Mouse (Mus musculus): ENCODE results near the gene Gucd1. TPM values are rescaled to one million over a fixed set of nuclear protein-coding genes. Genes with fewer than 3 reads are reported as not detected.

Gene Gucd1
- polyA plus RNA-seq, 1 experiment from 2014 or later: 18.2 TPM

GRCm38 (mm10) chr10:75327081-75327480, 190.7 kb downstream of the Gucd1 start:
- no peak for DNase-seq (ENCODE audit: low spot score)

- DNase-seq (ENCODE audit: low spot score): peak; percentile 21
These were observed 191.2 kb downstream of the Gucd1 start for GRCm38 (mm10) chr10:75326553-75326952.

- no peak for DNase-seq (ENCODE audit: low spot score)
These were observed 192.0 kb downstream of the Gucd1 start for GRCm38 (mm10) chr10:75325821-75326220.

- no peak for DNase-seq (ENCODE audit: low spot score)
These were observed 193.4 kb downstream of the Gucd1 start for GRCm38 (mm10) chr10:75324391-75324790.

- no peak for DNase-seq (ENCODE audit: low spot score)
These were observed 193.8 kb downstream of the Gucd1 start for GRCm38 (mm10) chr10:75323986-75324385.

GRCm38 (mm10) chr10:75322966-75323365, 194.8 kb downstream of the Gucd1 start:
- no peak for DNase-seq (ENCODE audit: low spot score)

GRCm38 (mm10) chr10:75320321-75320720, 197.5 kb downstream of the Gucd1 start:
- peak; percentile 86 for DNase-seq (ENCODE audit: low spot score)

- DNase-seq (ENCODE audit: low spot score): no peak
These were observed 199.6 kb downstream of the Gucd1 start for GRCm38 (mm10) chr10:75318206-75318605.

- DNase-seq (ENCODE audit: low spot score): peak; percentile 69
These were observed 200.6 kb downstream of the Gucd1 start for GRCm38 (mm10) chr10:75316908-75317761.

- DNase-seq (ENCODE audit: low spot score): no peak
These were observed 201.1 kb downstream of the Gucd1 start, which contains the start of gene Adora2a for GRCm38 (mm10) chr10:75316872-75316907. Gene Adora2a, plus strand, starts transcription at chr10:75316877.

- DNase-seq (ENCODE audit: low spot score): peak; percentile 61
These were observed 201.3 kb downstream of the Gucd1 start for GRCm38 (mm10) chr10:75316472-75316871.

GRCm38 (mm10) chr10:75315756-75316155, 202.0 kb downstream of the Gucd1 start:
- DNase-seq (ENCODE audit: low spot score): no peak

GRCm38 (mm10) chr10:75314190-75314980, 203.4 kb downstream of the Gucd1 start:
- no peak for DNase-seq (ENCODE audit: low spot score)

- DNase-seq (ENCODE audit: low spot score): no peak
These were observed 205.4 kb downstream of the Gucd1 start for GRCm38 (mm10) chr10:75312361-75312760.

GRCm38 (mm10) chr10:75307130-75307529, 210.6 kb downstream of the Gucd1 start:
- DNase-seq (ENCODE audit: low spot score): no peak

GRCm38 (mm10) chr10:75304413-75304812, 213.4 kb downstream of the Gucd1 start:
- no peak for DNase-seq (ENCODE audit: low spot score)

- DNase-seq (ENCODE audit: low spot score): no peak
These were observed 213.7 kb downstream of the Gucd1 start for GRCm38 (mm10) chr10:75304049-75304405.

- peak; percentile 20 for DNase-seq (ENCODE audit: low spot score)
These were observed 214.3 kb downstream of the Gucd1 start for GRCm38 (mm10) chr10:75303324-75304048.

- DNase-seq (ENCODE audit: low spot score): no peak
These were observed 215.2 kb downstream of the Gucd1 start for GRCm38 (mm10) chr10:75302536-75302935.

GRCm38 (mm10) chr10:75301937-75302336, 215.8 kb downstream of the Gucd1 start:
- no peak for DNase-seq (ENCODE audit: low spot score)

GRCm38 (mm10) chr10:75301195-75301806, 216.5 kb downstream of the Gucd1 start:
- no peak for DNase-seq (ENCODE audit: low spot score)
